ENCODE assay signal across 8 mouse cellular contexts in genomic region chr1:82291151-82291797, GRCm38 (mm10). TPM values are rescaled to one million over a fixed set of nuclear protein-coding genes. Genes with fewer than 3 reads are reported as not detected.
A peak's percentile ranks its signal among the peaks of the same experiment; 100 is the strongest.
DNase-seq lines count a peak whose midpoint lies in the region; ATAC-seq and TF ChIP-seq lines count a peak whose summit lies in the region.

TSS of gene Irs1 (minus strand) at chr1:82291416.

- H3K27ac ChIP-seq in embryonic facial prominence, embryonic 13.5 days, result peak within 1 kb of the TSS; percentile 98
- peak within 1 kb of the TSS; percentile 82 for H3K27ac ChIP-seq in heart, adult 2 months
- peak within 1 kb of the TSS; percentile 92 for H3K27ac ChIP-seq in limb, embryonic 11.5 days (replicated peaks; ENCODE audit: low read depth, low read length)
- H3K27ac ChIP-seq in midbrain, embryonic 12.5 days (replicated peaks), result peak within 1 kb of the TSS; percentile 97

- intact Hi-C loops in heart, adult 2 months (cut with DNase I), result loop anchor here (5.0 to 10.0 kb wide), 4 partner anchors 194 to 696 kb away; no protein-coding TSS in a partner anchor

- peak within 1 kb of the TSS; percentile 87 for H3K9ac ChIP-seq in embryonic facial prominence, embryonic 13.5 days
- peak within 1 kb of the TSS; percentile 69 for H3K9ac ChIP-seq in heart, adult 2 months (ENCODE audit: low read depth, low read length)
- H3K9ac ChIP-seq in limb, embryonic 11.5 days (ENCODE audit: low read length), result peak within 1 kb of the TSS; percentile 82
- peak within 1 kb of the TSS; percentile 83 for H3K9ac ChIP-seq in midbrain, embryonic 12.5 days (replicated peaks)

- H3K4me2 ChIP-seq in embryonic facial prominence, embryonic 13.5 days, result peak within 1 kb of the TSS; percentile 82
- peak within 1 kb of the TSS; percentile 93 for H3K4me2 ChIP-seq in limb, embryonic 11.5 days (ENCODE audit: low read depth, severe bottlenecking)
- peak within 1 kb of the TSS; percentile 89 for H3K4me2 ChIP-seq in midbrain, embryonic 12.5 days (replicated peaks)

- H3K79me2 ChIP-seq in heart, adult 2 months (replicated peaks; ENCODE audit: control insufficient read depth, insufficient read depth, low read length), result peaks cover 8% of the 10 kb centered on the region; the same call in 1 of the 2 replicates

- TF ChIP-seq POLR2A in heart, adult 2 months (IDR thresholded peaks at IDR 0.05; ENCODE audit: insufficient read depth, low read depth, low read length), result no peak; the same call in 1 of the 2 replicates

- TF ChIP-seq CTCF in heart, adult 2 months (IDR thresholded peaks at IDR 0.05), result peak; percentile 67

- H3K4me1 ChIP-seq in embryonic facial prominence, embryonic 13.5 days, result peaks cover 51% of the 10 kb centered on the region
- H3K4me1 ChIP-seq in heart, adult 2 months (ENCODE audit: control insufficient read depth, insufficient read depth, low read length), result no peaks in the 10 kb centered on the region; the same call in none of the 2 replicates
- peaks cover 28% of the 10 kb centered on the region for H3K4me1 ChIP-seq in limb, embryonic 11.5 days (ENCODE audit: control insufficient read depth, insufficient read depth, low read length)
- peaks cover 52% of the 10 kb centered on the region for H3K4me1 ChIP-seq in midbrain, embryonic 12.5 days

- under 1% methylated on average over 50 of the region's 60 CpGs for WGBS in embryonic facial prominence, embryonic 13.5 days
- WGBS in heart, adult 2 months, result under 1% methylated on average over 52 of the region's 60 CpGs
- under 1% methylated on average over 41 of the region's 60 CpGs for WGBS in limb, embryonic 11.5 days
- 0% methylated on average over 35 of the region's 60 CpGs for whole genome bisulfite sequencing in midbrain, embryonic 12.5 days

- no peak for TF ChIP-seq EP300 in heart, adult 2 months (IDR thresholded peaks at IDR 0.05; ENCODE audit: insufficient read depth, low read depth, low read length)

- H3K4me3 ChIP-seq in embryonic facial prominence, embryonic 13.5 days, result peak within 1 kb of the TSS; percentile 71
- H3K4me3 ChIP-seq in heart, adult 2 months, result peak within 1 kb of the TSS; percentile 67
- peak within 1 kb of the TSS; percentile 81 for H3K4me3 ChIP-seq in limb, embryonic 11.5 days (ENCODE audit: low read depth, low read length)
- H3K4me3 ChIP-seq in midbrain, embryonic 12.5 days, result peak within 1 kb of the TSS; percentile 73

- H3K36me3 ChIP-seq in embryonic facial prominence, embryonic 13.5 days, result peaks cover 24% of the 10 kb centered on the region
- H3K36me3 ChIP-seq in heart, adult 2 months (ENCODE audit: control insufficient read depth, insufficient read depth, low read length), result no peaks in the 10 kb centered on the region
- H3K36me3 ChIP-seq in limb, embryonic 11.5 days (ENCODE audit: control insufficient read depth, insufficient read depth, low read length), result peaks cover 9% of the 10 kb centered on the region
- H3K36me3 ChIP-seq in midbrain, embryonic 12.5 days, result peaks cover 14% of the 10 kb centered on the region

- H3K27me3 ChIP-seq in embryonic facial prominence, embryonic 13.5 days, result no peaks in the 10 kb centered on the region
- 0 out of 2 replicates have a peak, but pooled peaks cover 2% of the 10 kb centered on the region for H3K27me3 ChIP-seq in heart, adult 2 months (ENCODE audit: control insufficient read depth, insufficient read depth, low read length)
- H3K27me3 ChIP-seq in limb, embryonic 11.5 days (ENCODE audit: control insufficient read depth, insufficient read depth, low read length), result no peaks in the 10 kb centered on the region
- no peaks in the 10 kb centered on the region for H3K27me3 ChIP-seq in midbrain, embryonic 12.5 days

- ATAC-seq in embryonic facial prominence, embryonic 13.5 days (ENCODE audit: insufficient number of reproducible peaks, insufficient read depth, low FRiP score, low TSS enrichment, low read depth), result peak; percentile 83
- ATAC-seq in limb, embryonic 11.5 days (ENCODE audit: insufficient number of reproducible peaks, low FRiP score, low TSS enrichment, low read depth), result peak; percentile 85
- peak; percentile 83 for ATAC-seq in midbrain, embryonic 12.5 days (ENCODE audit: low FRiP score, low read depth)

- no peaks in the 10 kb centered on the region for H3K9me3 ChIP-seq in embryonic facial prominence, embryonic 13.5 days
- H3K9me3 ChIP-seq in limb, embryonic 11.5 days (ENCODE audit: control insufficient read depth, low read length), result no peaks in the 10 kb centered on the region; the same call in 1 of the 2 replicates
- H3K9me3 ChIP-seq in midbrain, embryonic 12.5 days, result no peaks in the 10 kb centered on the region

- peak; percentile 85 for DNase-seq in layer of hippocampus, adult 11-12 months (ENCODE audit: low spot score)
- no peak for DNase-seq in layer of hippocampus, adult 9-10 months (ENCODE audit: low spot score)
- peak; percentile 87 to 92 for DNase-seq in heart, adult 2 months
- DNase-seq in kidney, adult 18-20 months, result peak; percentile 86
- DNase-seq in limb, embryonic 11.5 days (ENCODE audit: low spot score), result peak; percentile 89
- DNase-seq in spleen, postnatal 36 days (ENCODE audit: low spot score in 2 of 2), result peak; percentile 29 to 44

RNA-seq across cellular contexts. Expression of gene Irs1, which starts in this region (rescaled TPM):
- polyA plus RNA-seq in embryonic facial prominence, embryonic 13.5 days (2015; fragmentation: Nextera tagmentation; extraction: Ambion mirVana), result 9.2 and 9.5 TPM in 2 replicates
- 10 to 100 TPM; 39.9 to 50.0 TPM for total RNA-seq in heart, adult 2 months (2021)
- 10.5 and 15.4 TPM in 2 replicates for polyA plus RNA-seq in heart, adult 2 months (2012; rRNA removed)
- polyA plus RNA-seq in limb, embryonic 11.5 days (2014; fragmentation: Nextera tagmentation; extraction: Ambion mirVana), result 7.4 and 10.2 TPM in 2 replicates
- polyA plus RNA-seq in midbrain, embryonic 12.5 days (2016; fragmentation: Nextera tagmentation; extraction: Ambion mirVana), result 11.5 and 11.7 TPM in 2 replicates
